Mouse (Mus musculus): Measurements from ENCODE around the gene Celf5.
A peak's percentile ranks its signal among the peaks of the same experiment; 100 is the strongest.

The Celf5 gene

GRCm38 (mm10) chr10:81470454-81470853, 12.1 kb downstream of the Celf5 start:
- no peak for DNase-seq

- no peak for DNase-seq
These were observed 13.3 kb downstream of the Celf5 start for GRCm38 (mm10) chr10:81469253-81469652.

- DNase-seq = no peak
These were observed 14.8 kb downstream of the Celf5 start for GRCm38 (mm10) chr10:81467670-81468235.

- DNase-seq = no peak
These were observed 15.6 kb downstream of the Celf5 start for GRCm38 (mm10) chr10:81466881-81467280.

GRCm38 (mm10) chr10:81466066-81466465, 16.4 kb downstream of the Celf5 start:
- no peak for DNase-seq

GRCm38 (mm10) chr10:81465265-81465645, 17.3 kb downstream of the Celf5 start:
- no peak for DNase-seq

GRCm38 (mm10) chr10:81464405-81465264, 17.9 kb downstream of the Celf5 start:
- DNase-seq = peak; percentile 54

- no peak for DNase-seq
These were observed 19.0 kb downstream of the Celf5 start for GRCm38 (mm10) chr10:81463531-81463930.

GRCm38 (mm10) chr10:81462917-81463316, 19.6 kb downstream of the Celf5 start:
- DNase-seq = no peak

GRCm38 (mm10) chr10:81462415-81462804, 20.1 kb downstream of the Celf5 start:
- no peak for DNase-seq

GRCm38 (mm10) chr10:81461673-81462414, 20.7 kb downstream of the Celf5 start:
- DNase-seq = no peak

GRCm38 (mm10) chr10:81460951-81461350, 21.6 kb downstream of the Celf5 start:
- no peak for DNase-seq

GRCm38 (mm10) chr10:81460471-81460870, 22.0 kb downstream of the Celf5 start:
- DNase-seq = no peak

GRCm38 (mm10) chr10:81459399-81459798, 23.1 kb downstream of the Celf5 start:
- DNase-seq = no peak

- DNase-seq = no peak
These were observed 24.2 kb downstream of the Celf5 start for GRCm38 (mm10) chr10:81458267-81458666.

- no peak for DNase-seq
These were observed 24.9 kb downstream of the Celf5 start for GRCm38 (mm10) chr10:81457624-81458023.

GRCm38 (mm10) chr10:81456983-81457563, 25.4 kb downstream of the Celf5 start:
- no peak for DNase-seq

GRCm38 (mm10) chr10:81455181-81455895, 27.2 kb downstream of the Celf5 start, which contains the start of gene Nfic:
Gene Nfic (minus strand): TSS chr10:81455635.
- DNase-seq = no peak

- DNase-seq = no peak
These were observed 28.4 kb downstream of the Celf5 start for GRCm38 (mm10) chr10:81454106-81454505.

- DNase-seq = no peak
These were observed 29.6 kb downstream of the Celf5 start for GRCm38 (mm10) chr10:81452947-81453288.

GRCm38 (mm10) chr10:81452237-81452946, 30.1 kb downstream of the Celf5 start:
- no peak for DNase-seq

GRCm38 (mm10) chr10:81451365-81451745, 31.2 kb downstream of the Celf5 start:
- no peak for DNase-seq
